Mouse (Mus musculus) left cerebral cortex, adult 18-20 months (tissue): ENCODE measurements around the gene Gramd4. TPM values are rescaled to one million over a fixed set of nuclear protein-coding genes. Genes with fewer than 3 reads are reported as not detected.

Source experiments
- DNase-seq, 2 experiments: peaks; one replicate each; pipeline ENCODE4 v3.0.0; 2021 to 2022; ENCODE audit warnings: low spot score in 2 of 2, mixed read lengths in 1 of 2
- total RNA-seq, 2 experiments: library from RNA; stranded (reverse); gene quantifications; 2 replicates each; pipeline ENCODE4 v1.2.3; 2021

Gene Gramd4
- total RNA-seq, 2 experiments from 2014 or later = 44.2 to 49.4 TPM

GRCm38 (mm10) chr15:86110361-86111103, 53.0 kb downstream of the Gramd4 start:
- DNase-seq = no peak

- no peak for DNase-seq
Measured at GRCm38 (mm10) chr15:86112707-86113341, 55.3 kb downstream of the Gramd4 start.

GRCm38 (mm10) chr15:86113342-86113710, 55.8 kb downstream of the Gramd4 start:
- DNase-seq = no peak

- DNase-seq = no peak
Measured at GRCm38 (mm10) chr15:86116421-86116820, 58.9 kb downstream of the Gramd4 start.

- DNase-seq = no peak
Measured at GRCm38 (mm10) chr15:86117115-86118100, 59.9 kb downstream of the Gramd4 start.

- DNase-seq = no peak
Measured at GRCm38 (mm10) chr15:86119186-86119585, 61.7 kb downstream of the Gramd4 start.

GRCm38 (mm10) chr15:86122261-86122949, 64.9 kb downstream of the Gramd4 start:
- DNase-seq = no peak

GRCm38 (mm10) chr15:86123409-86123808, 65.9 kb downstream of the Gramd4 start:
- no peak for DNase-seq

GRCm38 (mm10) chr15:86124359-86124758, 66.9 kb downstream of the Gramd4 start:
- peak; percentile 70 to 73 for DNase-seq

GRCm38 (mm10) chr15:86129036-86129435, 71.5 kb downstream of the Gramd4 start:
- no peak for DNase-seq

GRCm38 (mm10) chr15:86130657-86131056, 73.2 kb downstream of the Gramd4 start:
- no peak for DNase-seq

- DNase-seq = peak; percentile 89 to 94
Measured at GRCm38 (mm10) chr15:86134941-86135783, 77.7 kb downstream of the Gramd4 start.

GRCm38 (mm10) chr15:86137638-86138037, 80.1 kb downstream of the Gramd4 start:
- peak in 1 of 2 experiments; percentile 59 for DNase-seq

- peak; percentile 66 to 72 for DNase-seq
Measured at GRCm38 (mm10) chr15:86140323-86140722, 82.8 kb downstream of the Gramd4 start.

- DNase-seq = no peak
Measured at GRCm38 (mm10) chr15:86144577-86144976, 87.1 kb downstream of the Gramd4 start.

GRCm38 (mm10) chr15:86145046-86145445, 87.6 kb downstream of the Gramd4 start:
- DNase-seq = no peak

- DNase-seq = no peak
Measured at GRCm38 (mm10) chr15:86146922-86147321, 89.4 kb downstream of the Gramd4 start.

- no peak for DNase-seq
Measured at GRCm38 (mm10) chr15:86150593-86150992, 93.1 kb downstream of the Gramd4 start.

- DNase-seq = no peak
Measured at GRCm38 (mm10) chr15:86153481-86153960, 96.0 kb downstream of the Gramd4 start.

- no peak for DNase-seq
Measured at GRCm38 (mm10) chr15:86156492-86156891, 99.0 kb downstream of the Gramd4 start.
